Mouse (Mus musculus): ENCODE results near the gene Mgat4c.

Mgat4c gene

GRCm38 (mm10) chr10:101681437-101681912 is at the start of gene Mgat4c:
TSS of gene Mgat4c (plus strand) at chr10:101681487.
- no peak for TF ChIP-seq GATA4 (IDR thresholded peaks at IDR 0.05; ENCODE audit: insufficient replicate concordance, low read length)

GRCm38 (mm10) chr10:101635266-101635665 is 46.0 kb upstream of the Mgat4c start:
- TF ChIP-seq GATA4 (IDR thresholded peaks at IDR 0.05; ENCODE audit: insufficient replicate concordance, low read length), result no peak

- no peak for TF ChIP-seq GATA4 (IDR thresholded peaks at IDR 0.05; ENCODE audit: insufficient replicate concordance, low read length)
Measured at GRCm38 (mm10) chr10:101641048-101641447, 40.2 kb upstream of the Mgat4c start.

GRCm38 (mm10) chr10:101681914-101682313 is 627 bp downstream of the Mgat4c start:
- no peak for TF ChIP-seq GATA4 (IDR thresholded peaks at IDR 0.05; ENCODE audit: insufficient replicate concordance, low read length)

- TF ChIP-seq GATA4 (IDR thresholded peaks at IDR 0.05; ENCODE audit: insufficient replicate concordance, low read length), result no peak
Measured at GRCm38 (mm10) chr10:101761828-101762227, 80.5 kb downstream of the Mgat4c start.

- no peak for TF ChIP-seq GATA4 (IDR thresholded peaks at IDR 0.05; ENCODE audit: insufficient replicate concordance, low read length)
Measured at GRCm38 (mm10) chr10:101770688-101771087, 89.4 kb downstream of the Mgat4c start.

- no peak for TF ChIP-seq GATA4 (IDR thresholded peaks at IDR 0.05; ENCODE audit: insufficient replicate concordance, low read length)
Measured at GRCm38 (mm10) chr10:101771157-101771556, 89.9 kb downstream of the Mgat4c start.

- TF ChIP-seq GATA4 (IDR thresholded peaks at IDR 0.05; ENCODE audit: insufficient replicate concordance, low read length), result no peak
Measured at GRCm38 (mm10) chr10:101783161-101783744, 102.0 kb downstream of the Mgat4c start.

GRCm38 (mm10) chr10:101795507-101795906 is 114.2 kb downstream of the Mgat4c start:
- no peak for TF ChIP-seq GATA4 (IDR thresholded peaks at IDR 0.05; ENCODE audit: insufficient replicate concordance, low read length)

- no peak for TF ChIP-seq GATA4 (IDR thresholded peaks at IDR 0.05; ENCODE audit: insufficient replicate concordance, low read length)
Measured at GRCm38 (mm10) chr10:101798831-101799474, 117.7 kb downstream of the Mgat4c start.

- no peak for TF ChIP-seq GATA4 (IDR thresholded peaks at IDR 0.05; ENCODE audit: insufficient replicate concordance, low read length)
Measured at GRCm38 (mm10) chr10:101808768-101809167, 127.5 kb downstream of the Mgat4c start.

GRCm38 (mm10) chr10:101816902-101817301 is 135.6 kb downstream of the Mgat4c start:
- no peak for TF ChIP-seq GATA4 (IDR thresholded peaks at IDR 0.05; ENCODE audit: insufficient replicate concordance, low read length)

- no peak for TF ChIP-seq GATA4 (IDR thresholded peaks at IDR 0.05; ENCODE audit: insufficient replicate concordance, low read length)
Measured at GRCm38 (mm10) chr10:101827944-101828343, 146.7 kb downstream of the Mgat4c start.

GRCm38 (mm10) chr10:101856115-101856514 is 174.8 kb downstream of the Mgat4c start:
- TF ChIP-seq GATA4 (IDR thresholded peaks at IDR 0.05; ENCODE audit: insufficient replicate concordance, low read length), result no peak

GRCm38 (mm10) chr10:101889866-101890265 is 208.6 kb downstream of the Mgat4c start:
- TF ChIP-seq GATA4 (IDR thresholded peaks at IDR 0.05; ENCODE audit: insufficient replicate concordance, low read length), result no peak

GRCm38 (mm10) chr10:101917328-101917814 is 236.1 kb downstream of the Mgat4c start:
- TF ChIP-seq GATA4 (IDR thresholded peaks at IDR 0.05; ENCODE audit: insufficient replicate concordance, low read length), result no peak

All from liver, adult (tissue).